Mouse (Mus musculus): Measurements from ENCODE around the gene Pou3f1. TPM values are rescaled to one million over a fixed set of nuclear protein-coding genes. Genes with fewer than 3 reads are reported as not detected.

Pou3f1 gene
- total RNA-seq, 2 experiments from 2014 or later, result 0.14 to 0.26 TPM

- intact Hi-C loops (cut with DNase I), result loop anchor here (1.0 to 5.0 kb wide), 2 partner anchors 533 to 738 kb away; no protein-coding TSS in a partner anchor
- Histone ChIP-seq H3K27ac (no peak overlapping the region), H3K4me3 (no peak overlapping the region)
- peak; percentile 65 for DNase-seq
- TF ChIP-seq CTCF (IDR thresholded peaks at IDR 0.05), result peak; percentile 85
Observed at GRCm38 (mm10) chr4:124675037-124675436, 18.4 kb downstream of the Pou3f1 start.

GRCm38 (mm10) chr4:124675958-124676357, 19.4 kb downstream of the Pou3f1 start:
- no peak overlapping the region for H3K4me3 ChIP-seq
- intact Hi-C loops (cut with DNase I), result loop anchor here (1.0 to 5.0 kb wide), 2 partner anchors 534 to 739 kb away; no protein-coding TSS in a partner anchor
- no peak for DNase-seq
- TF ChIP-seq CTCF (IDR thresholded peaks at IDR 0.05), result no peak
- H3K27ac ChIP-seq, result no peak overlapping the region

GRCm38 (mm10) chr4:124682270-124682669, 25.7 kb downstream of the Pou3f1 start:
- intact Hi-C loops (cut with DNase I), result loop anchor here (2.0 kb wide), 1 partner anchor 29 kb away; no protein-coding TSS in a partner anchor
- peak; percentile 69 for TF ChIP-seq CTCF (IDR thresholded peaks at IDR 0.05)
- no peak for DNase-seq
- H3K4me3 ChIP-seq, result no peak overlapping the region
- 0 out of 2 replicates have a peak overlapping the region, but pooled peaks have one; percentile 8 for H3K27ac ChIP-seq

GRCm38 (mm10) chr4:124683474-124683873, 26.9 kb downstream of the Pou3f1 start:
- intact Hi-C loops (cut with DNase I), result loop anchor here (2.0 kb wide), 1 partner anchor 27 kb away; no protein-coding TSS in a partner anchor
- no peak overlapping the region for H3K4me3 ChIP-seq
- DNase-seq, result no peak
- no peak for TF ChIP-seq CTCF (IDR thresholded peaks at IDR 0.05)
- H3K27ac ChIP-seq, result no peak overlapping the region

GRCm38 (mm10) chr4:124685004-124685403, 28.4 kb downstream of the Pou3f1 start:
- no peak for DNase-seq
- Histone ChIP-seq H3K4me3 (no peak overlapping the region), H3K27ac (peak overlapping the region; percentile 88)
- TF ChIP-seq CTCF (IDR thresholded peaks at IDR 0.05), result peak; percentile 48
- intact Hi-C loops (cut with DNase I), result loop anchor here (2.0 kb wide), 1 partner anchor 16 kb away; the partner anchor contains the start of gene Fhl3

GRCm38 (mm10) chr4:124685453-124685852, 28.8 kb downstream of the Pou3f1 start:
- no peak for TF ChIP-seq CTCF (IDR thresholded peaks at IDR 0.05)
- intact Hi-C loops (cut with DNase I), result loop anchor here (2.0 kb wide), 1 partner anchor 15 kb away; the partner anchor contains the start of gene Fhl3

GRCm38 (mm10) chr4:124685897-124686402, 29.3 kb downstream of the Pou3f1 start:
- DNase-seq, result peak; percentile 69
- peak overlapping the region; percentile 88 for H3K27ac ChIP-seq
- no peak for TF ChIP-seq CTCF (IDR thresholded peaks at IDR 0.05)
- intact Hi-C loops (cut with DNase I), result loop anchor here (2.0 kb wide), 1 partner anchor 15 kb away; the partner anchor contains the start of gene Fhl3
- peak overlapping the region; percentile 38 for H3K4me3 ChIP-seq

More at GRCm38 (mm10) chr4:124685453-124685852, 28.8 kb downstream of the Pou3f1 start:
- no peak for DNase-seq
- peak overlapping the region; percentile 38 for H3K4me3 ChIP-seq
- H3K27ac ChIP-seq, result peak overlapping the region; percentile 88

- intact Hi-C loops (cut with DNase I), result no loop called here
- no peak overlapping the region for H3K4me3 ChIP-seq
- H3K27ac ChIP-seq, result peak overlapping the region; percentile 99
- TF ChIP-seq CTCF (IDR thresholded peaks at IDR 0.05), result no peak
- no peak for DNase-seq
Observed at GRCm38 (mm10) chr4:124691455-124691854, 34.8 kb downstream of the Pou3f1 start.

GRCm38 (mm10) chr4:124692416-124692861, 35.8 kb downstream of the Pou3f1 start:
- no peak for DNase-seq
- TF ChIP-seq CTCF (IDR thresholded peaks at IDR 0.05), result no peak
- intact Hi-C loops (cut with DNase I), result no loop called here
- peak overlapping the region; percentile 99 for H3K27ac ChIP-seq
- peak overlapping the region; percentile 97 for H3K4me3 ChIP-seq

- TF ChIP-seq CTCF (IDR thresholded peaks at IDR 0.05), result no peak
- intact Hi-C loops (cut with DNase I), result no loop called here
- Histone ChIP-seq H3K4me3 (peak within 1 kb of the TSS; percentile 97), H3K27ac (peak within 1 kb of the TSS; percentile 99)
- DNase-seq, result peak; percentile 92
Observed at GRCm38 (mm10) chr4:124693135-124693894, 36.7 kb downstream of the Pou3f1 start, which contains the start of gene Utp11. Gene Utp11, minus strand, starts transcription at chr4:124693600.

- intact Hi-C loops (cut with DNase I), result no loop called here
- no peak for TF ChIP-seq CTCF (IDR thresholded peaks at IDR 0.05)
- peak overlapping the region; percentile 99 for H3K27ac ChIP-seq
- DNase-seq, result peak; percentile 59
- no peak overlapping the region for H3K4me3 ChIP-seq
Observed at GRCm38 (mm10) chr4:124694572-124694971, 38.0 kb downstream of the Pou3f1 start.

GRCm38 (mm10) chr4:124695786-124696516, 39.3 kb downstream of the Pou3f1 start:
- TF ChIP-seq CTCF (IDR thresholded peaks at IDR 0.05), result no peak
- H3K27ac ChIP-seq, result peak overlapping the region; percentile 99
- H3K4me3 ChIP-seq, result peak overlapping the region; percentile 57
- intact Hi-C loops (cut with DNase I), result no loop called here
- peak; percentile 79 for DNase-seq
